ENCODE assay signal across 8 mouse cellular contexts in genomic region chr10:81349961-81350350, GRCm38 (mm10). TPM values are rescaled to one million over a fixed set of nuclear protein-coding genes. Genes with fewer than 3 reads are reported as not detected.
DNase-seq lines count a peak whose midpoint lies in the region; ATAC-seq lines count a peak whose summit lies in the region.

No protein-coding gene starts in this region.

- no peaks in the 10 kb centered on the region; the same call in none of the 2 replicates for H3K36me3 ChIP-seq in neural tube, embryonic 11.5 days (ENCODE audit: control insufficient read depth, insufficient read depth, low read length)
- peaks cover 23% of the 10 kb centered on the region for H3K36me3 ChIP-seq in limb, embryonic 13.5 days
- no peaks in the 10 kb centered on the region; the same call in 1 of the 2 replicates for H3K36me3 ChIP-seq in stomach, embryonic 14.5 days (ENCODE audit: control insufficient read depth, insufficient read depth, low read length)

- no peaks in the 10 kb centered on the region for H3K9me3 ChIP-seq in neural tube, embryonic 11.5 days (ENCODE audit: control insufficient read depth, low read length)
- H3K9me3 ChIP-seq in limb, embryonic 13.5 days, result no peaks in the 10 kb centered on the region
- no peaks in the 10 kb centered on the region for H3K9me3 ChIP-seq in stomach, embryonic 14.5 days (ENCODE audit: control insufficient read depth, low read depth, low read length)

- peak overlapping the region; percentile 87 for H3K9ac ChIP-seq in neural tube, embryonic 11.5 days (ENCODE audit: low read length)
- H3K9ac ChIP-seq in limb, embryonic 13.5 days, result peak overlapping the region; percentile 94
- peak overlapping the region; percentile 76 for H3K9ac ChIP-seq in stomach, embryonic 14.5 days (replicated peaks; ENCODE audit: low read depth, low read length)

- peak; percentile 67 for DNase-seq in cerebellum, adult 9-10 months
- no peak for DNase-seq in cerebellum, postnatal 4 days (ENCODE audit: low spot score in 2 of 2)
- no peak for DNase-seq in neural tube, embryonic 11.5 days (ENCODE audit: low spot score)
- DNase-seq in neural tube, embryonic 10.5 days (ENCODE audit: extremely low spot score, low spot score), result no peak
- DNase-seq in left cerebral cortex, adult 11 months (ENCODE audit: low spot score), result no peak
- DNase-seq in urinary bladder, postnatal 10 days (ENCODE audit: low spot score), result no peak

- H3K4me3 ChIP-seq in neural tube, embryonic 11.5 days (ENCODE audit: low read depth, low read length), result peak overlapping the region; percentile 94
- peak overlapping the region; percentile 88 for H3K4me3 ChIP-seq in limb, embryonic 13.5 days
- H3K4me3 ChIP-seq in stomach, embryonic 14.5 days (ENCODE audit: low read depth, low read length), result peak overlapping the region; percentile 88

- H3K27ac ChIP-seq in neural tube, embryonic 11.5 days (ENCODE audit: low read depth, low read length), result peak overlapping the region; percentile 11; the same call in 1 of the 2 replicates
- H3K27ac ChIP-seq in limb, embryonic 13.5 days, result peak overlapping the region; percentile 63
- peak overlapping the region; percentile 74 for H3K27ac ChIP-seq in stomach, embryonic 14.5 days (ENCODE audit: low read length)

- ATAC-seq in neural tube, embryonic 11.5 days (ENCODE audit: insufficient read depth, low FRiP score, low TSS enrichment), result peak; percentile 13
- ATAC-seq in limb, embryonic 13.5 days (ENCODE audit: low FRiP score, low read depth), result peak; percentile 28
- ATAC-seq in stomach, embryonic 14.5 days (ENCODE audit: insufficient number of reproducible peaks, insufficient read depth, low FRiP score, low read depth), result no peak; the same call in 1 of the 2 replicates

- H3K27me3 ChIP-seq in neural tube, embryonic 11.5 days (ENCODE audit: control insufficient read depth, insufficient read depth, low read length), result peaks cover 6% of the 10 kb centered on the region
- peaks cover 24% of the 10 kb centered on the region for H3K27me3 ChIP-seq in limb, embryonic 13.5 days
- H3K27me3 ChIP-seq in stomach, embryonic 14.5 days (ENCODE audit: control insufficient read depth, insufficient read depth, low read length), result 0 out of 2 replicates have a peak, but pooled peaks cover 2% of the 10 kb centered on the region

- peak overlapping the region; percentile 74 for H3K4me2 ChIP-seq in neural tube, embryonic 11.5 days (ENCODE audit: low read depth)
- H3K4me2 ChIP-seq in limb, embryonic 13.5 days (replicated peaks), result peak overlapping the region; percentile 93
- H3K4me2 ChIP-seq in stomach, embryonic 14.5 days (replicated peaks; ENCODE audit: low read depth, low read length), result peak overlapping the region; percentile 55

- peaks cover 16% of the 10 kb centered on the region for H3K4me1 ChIP-seq in neural tube, embryonic 11.5 days (ENCODE audit: control insufficient read depth, insufficient read depth, low read length)
- H3K4me1 ChIP-seq in limb, embryonic 13.5 days, result peaks cover 36% of the 10 kb centered on the region
- peaks cover 19% of the 10 kb centered on the region for H3K4me1 ChIP-seq in stomach, embryonic 14.5 days (ENCODE audit: control insufficient read depth, insufficient read depth, low read length)

- under 1% methylated on average over 29 of the region's 29 CpGs for WGBS in neural tube, embryonic 11.5 days
- under 1% methylated on average over 25 of the region's 29 CpGs for WGBS in limb, embryonic 13.5 days
- WGBS in stomach, embryonic 14.5 days, result under 1% methylated on average over 29 of the region's 29 CpGs

RNA-seq across cellular contexts. Expression of gene Hmg20b, which starts 0.3 kb away (rescaled TPM):
- polyA plus RNA-seq in neural tube, embryonic 11.5 days (2014; fragmentation: Nextera tagmentation; extraction: Ambion mirVana), result 104 and 110 TPM in 2 replicates
- polyA plus RNA-seq in limb, embryonic 13.5 days (2015; fragmentation: Nextera tagmentation; extraction: Ambion mirVana), result 106 and 109 TPM in 2 replicates
- 98.6 TPM in 2 replicates for polyA plus RNA-seq in stomach, embryonic 14.5 days (2014; fragmentation: Nextera tagmentation; extraction: Ambion mirVana)

RNA-seq across cellular contexts. Expression of gene Gipc3, which starts 6.9 kb away (rescaled TPM):
- not detected in 2 replicates for polyA plus RNA-seq in neural tube, embryonic 11.5 days (2014; fragmentation: Nextera tagmentation; extraction: Ambion mirVana)
- polyA plus RNA-seq in limb, embryonic 13.5 days (2015; fragmentation: Nextera tagmentation; extraction: Ambion mirVana), result 0.06 TPM in 1 of 2 replicates, not detected in the other
- 0.07 TPM in 1 of 2 replicates, not detected in the other for polyA plus RNA-seq in stomach, embryonic 14.5 days (2014; fragmentation: Nextera tagmentation; extraction: Ambion mirVana)

RNA-seq across cellular contexts. Expression of gene Mfsd12, which starts 7.3 kb away (rescaled TPM):
- 5.3 and 5.7 TPM in 2 replicates for polyA plus RNA-seq in neural tube, embryonic 11.5 days (2014; fragmentation: Nextera tagmentation; extraction: Ambion mirVana)
- 12.2 and 13.6 TPM in 2 replicates for polyA plus RNA-seq in limb, embryonic 13.5 days (2015; fragmentation: Nextera tagmentation; extraction: Ambion mirVana)
- polyA plus RNA-seq in stomach, embryonic 14.5 days (2014; fragmentation: Nextera tagmentation; extraction: Ambion mirVana), result 4.7 and 4.8 TPM in 2 replicates

RNA-seq across cellular contexts. Expression of gene 4930404N11Rik, which starts 15.7 kb away (rescaled TPM):
- 0.20 and 0.50 TPM in 2 replicates for polyA plus RNA-seq in neural tube, embryonic 11.5 days (2014; fragmentation: Nextera tagmentation; extraction: Ambion mirVana)
- 0.97 and 1.0 TPM in 2 replicates for polyA plus RNA-seq in limb, embryonic 13.5 days (2015; fragmentation: Nextera tagmentation; extraction: Ambion mirVana)
- polyA plus RNA-seq in stomach, embryonic 14.5 days (2014; fragmentation: Nextera tagmentation; extraction: Ambion mirVana), result 0.43 and 0.59 TPM in 2 replicates

RNA-seq across cellular contexts. Expression of gene Tbxa2r, which starts 21.4 kb away (rescaled TPM):
- polyA plus RNA-seq in neural tube, embryonic 11.5 days (2014; fragmentation: Nextera tagmentation; extraction: Ambion mirVana), result 1.8 and 2.9 TPM in 2 replicates
- 5.2 and 7.8 TPM in 2 replicates for polyA plus RNA-seq in limb, embryonic 13.5 days (2015; fragmentation: Nextera tagmentation; extraction: Ambion mirVana)
- 23.1 and 23.4 TPM in 2 replicates for polyA plus RNA-seq in stomach, embryonic 14.5 days (2014; fragmentation: Nextera tagmentation; extraction: Ambion mirVana)

Comparison
In these comparisons a context has a peak if more than half of its experiments do, and no peak if none do; other contexts are left out.
1. H3K27ac ChIP-seq: peak in every context shown above with its lines; median percentile 74 in stomach, embryonic 14.5 days; 63 in limb, embryonic 13.5 days; 11 in neural tube, embryonic 11.5 days.